ENCODE assay signal across 11 mouse cellular contexts in the genomic region with DNA sequence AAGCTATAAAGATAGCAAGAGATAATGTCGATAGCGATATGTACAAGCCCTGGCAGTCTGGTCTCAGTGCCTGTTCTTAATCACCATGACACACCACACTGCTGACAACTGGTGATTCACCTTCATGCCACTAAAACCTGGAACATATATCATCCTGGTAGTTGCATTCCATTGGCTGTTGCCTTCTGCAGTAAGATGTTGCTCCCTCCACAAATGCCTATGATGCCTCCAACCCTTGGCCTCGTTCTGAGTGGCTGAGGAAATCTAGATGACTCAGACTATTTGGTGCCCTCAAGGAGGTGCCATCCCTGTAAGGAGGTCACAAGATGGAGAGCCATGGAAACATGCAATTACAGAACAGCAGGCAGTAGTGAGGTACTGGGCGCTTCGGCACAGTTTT.
"Had no signal": no experiment of that assay in that cellular context is flagged by ENCODE, and none has a peak within 500 bp of the region (broad histone marks: within the 10 kb centered on the region; RNA-seq: fewer than 3 reads in every experiment).

No protein-coding gene starts in this region.

- H3K27me3 ChIP-seq: liver, embryonic 13.5 days; midbrain, embryonic 13.5 days had no signal

- H3K4me3 ChIP-seq: liver, embryonic 13.5 days; megakaryocyte, embryonic 14.5 days; midbrain, embryonic 10.5 days; midbrain, embryonic 13.5 days had no signal

- H3K27ac ChIP-seq: liver, embryonic 13.5 days; midbrain, embryonic 10.5 days; midbrain, embryonic 13.5 days had no signal

- H3K9ac ChIP-seq: liver, embryonic 13.5 days; midbrain, embryonic 13.5 days had no signal

- ATAC-seq: midbrain, embryonic 13.5 days had no signal

- H3K36me3 ChIP-seq: liver, embryonic 13.5 days; midbrain, embryonic 10.5 days; midbrain, embryonic 13.5 days had no signal

- DNase-seq: kidney, adult 9 months; kidney, postnatal 14 days; kidney, postnatal 4 days; liver, embryonic 13.5 days; lung, adult 2 months; lung, postnatal 36 days; thymus, adult 2 months; thymus, postnatal 14 days had no signal

- H3K4me2 ChIP-seq: liver, embryonic 13.5 days; midbrain, embryonic 13.5 days had no signal

- H3K4me1 ChIP-seq: liver, embryonic 13.5 days; midbrain, embryonic 10.5 days; midbrain, embryonic 13.5 days had no signal

- H3K9me3 ChIP-seq: liver, embryonic 13.5 days; midbrain, embryonic 10.5 days; midbrain, embryonic 13.5 days had no signal
